Mouse (Mus musculus): Measurements from ENCODE around the gene Gk2. TPM values are rescaled to one million over a fixed set of nuclear protein-coding genes. Genes with fewer than 3 reads are reported as not detected.

Gk2 gene
- polyA plus RNA-seq, 1 experiment from 2014 or later = not detected

DNA sequence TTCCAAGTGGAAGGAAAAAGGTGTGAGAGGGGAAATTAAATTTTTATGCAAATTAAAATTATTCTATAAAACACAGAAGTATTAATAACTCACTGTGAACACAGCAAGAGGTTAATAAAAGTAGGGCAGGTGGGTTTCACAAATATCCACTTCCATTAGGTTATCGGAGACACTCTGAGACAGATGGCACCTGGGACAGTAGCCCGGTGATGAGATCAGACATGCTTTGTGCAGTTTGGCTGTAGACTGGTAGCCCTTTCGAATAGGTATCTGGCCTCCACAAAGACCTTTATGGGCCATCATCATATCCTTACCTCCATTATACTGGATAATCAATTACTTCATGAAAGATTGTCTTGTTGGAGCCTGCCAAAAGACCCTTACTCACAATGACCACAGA is 6.0 kb upstream of the Gk2 start:
- Histone ChIP-seq H3K4me1 (ENCODE audit: control insufficient read depth, insufficient read depth, low read length) (no peaks in the 10 kb centered on the region), H3K4me3 (ENCODE audit: low read depth, low read length) (no peak overlapping the region), H3K9ac (replicated peaks; ENCODE audit: low read depth, low read length) (no peak overlapping the region), H3K4me2 (replicated peaks; ENCODE audit: low read depth, low read length) (no peak overlapping the region), H3K27me3 (ENCODE audit: control insufficient read depth, insufficient read depth, low read length) (no peaks in the 10 kb centered on the region), H3K27ac (ENCODE audit: low read length) (no peak overlapping the region), H3K9me3 (ENCODE audit: control insufficient read depth, low read depth, low read length) (no peaks in the 10 kb centered on the region), H3K36me3 (ENCODE audit: control insufficient read depth, insufficient read depth, low read length) (no peaks in the 10 kb centered on the region)
- no peak for ATAC-seq (ENCODE audit: insufficient number of reproducible peaks, insufficient read depth, low FRiP score, low read depth)
- 88% methylated on average over 3 of the region's 3 CpGs for WGBS

GRCm38 (mm10) chr5:97451451-97451850 is 5.4 kb downstream of the Gk2 start:
- no peaks in the 10 kb centered on the region for H3K36me3 ChIP-seq (ENCODE audit: control insufficient read depth, insufficient read depth, low read length)
- no peak overlapping the region for H3K4me3 ChIP-seq (ENCODE audit: low read depth, low read length)
- no peaks in the 10 kb centered on the region for H3K9me3 ChIP-seq (ENCODE audit: control insufficient read depth, low read depth, low read length)
- 80% methylated on average over 4 of the region's 4 CpGs for WGBS
- no peaks in the 10 kb centered on the region for H3K4me1 ChIP-seq (ENCODE audit: control insufficient read depth, insufficient read depth, low read length)
- H3K27ac ChIP-seq (ENCODE audit: low read length) = no peak overlapping the region
- no peaks in the 10 kb centered on the region for H3K27me3 ChIP-seq (ENCODE audit: control insufficient read depth, insufficient read depth, low read length)
- no peak overlapping the region for H3K9ac ChIP-seq (replicated peaks; ENCODE audit: low read depth, low read length)
- no peak overlapping the region for H3K4me2 ChIP-seq (replicated peaks; ENCODE audit: low read depth, low read length)
- ATAC-seq (ENCODE audit: insufficient number of reproducible peaks, insufficient read depth, low FRiP score, low read depth) = no peak

- H3K4me2 ChIP-seq (replicated peaks; ENCODE audit: low read depth, low read length) = no peak overlapping the region
- H3K36me3 ChIP-seq (ENCODE audit: control insufficient read depth, insufficient read depth, low read length) = no peaks in the 10 kb centered on the region
- no peak overlapping the region for H3K27ac ChIP-seq (ENCODE audit: low read length)
- WGBS = 54% methylated on average over 1 of the region's 1 CpGs
- no peaks in the 10 kb centered on the region for H3K27me3 ChIP-seq (ENCODE audit: control insufficient read depth, insufficient read depth, low read length)
- no peaks in the 10 kb centered on the region for H3K9me3 ChIP-seq (ENCODE audit: control insufficient read depth, low read depth, low read length)
- H3K9ac ChIP-seq (replicated peaks; ENCODE audit: low read depth, low read length) = no peak overlapping the region
- ATAC-seq (ENCODE audit: insufficient number of reproducible peaks, insufficient read depth, low FRiP score, low read depth) = no peak
- no peaks in the 10 kb centered on the region for H3K4me1 ChIP-seq (ENCODE audit: control insufficient read depth, insufficient read depth, low read length)
- no peak overlapping the region for H3K4me3 ChIP-seq (ENCODE audit: low read depth, low read length)
Observed at GRCm38 (mm10) chr5:97444191-97444590, 12.6 kb downstream of the Gk2 start.

GRCm38 (mm10) chr5:97432512-97432911 is 24.3 kb downstream of the Gk2 start:
- Histone ChIP-seq H3K4me1 (ENCODE audit: control insufficient read depth, insufficient read depth, low read length) (no peaks in the 10 kb centered on the region), H3K4me3 (ENCODE audit: low read depth, low read length) (no peak overlapping the region)
- 96% methylated on average over 2 of the region's 2 CpGs for WGBS

GRCm38 (mm10) chr5:97429976-97430375 is 26.8 kb downstream of the Gk2 start:
- no peaks in the 10 kb centered on the region for H3K36me3 ChIP-seq (ENCODE audit: control insufficient read depth, insufficient read depth, low read length)
- no peaks in the 10 kb centered on the region for H3K27me3 ChIP-seq (ENCODE audit: control insufficient read depth, insufficient read depth, low read length)
- no peak overlapping the region for H3K4me3 ChIP-seq (ENCODE audit: low read depth, low read length)
- no peaks in the 10 kb centered on the region for H3K4me1 ChIP-seq (ENCODE audit: control insufficient read depth, insufficient read depth, low read length)
- WGBS = 74% methylated on average over 9 of the region's 9 CpGs
- no peak for ATAC-seq (ENCODE audit: insufficient number of reproducible peaks, insufficient read depth, low FRiP score, low read depth)
- H3K9ac ChIP-seq (replicated peaks; ENCODE audit: low read depth, low read length) = no peak overlapping the region
- H3K4me2 ChIP-seq (replicated peaks; ENCODE audit: low read depth, low read length) = no peak overlapping the region
- H3K9me3 ChIP-seq (ENCODE audit: control insufficient read depth, low read depth, low read length) = no peaks in the 10 kb centered on the region
- H3K27ac ChIP-seq (ENCODE audit: low read length) = no peak overlapping the region

More at GRCm38 (mm10) chr5:97432512-97432911, 24.3 kb downstream of the Gk2 start:
- Histone ChIP-seq H3K9ac (replicated peaks; ENCODE audit: low read depth, low read length) (no peak overlapping the region), H3K27me3 (ENCODE audit: control insufficient read depth, insufficient read depth, low read length) (no peaks in the 10 kb centered on the region), H3K4me2 (replicated peaks; ENCODE audit: low read depth, low read length) (no peak overlapping the region), H3K36me3 (ENCODE audit: control insufficient read depth, insufficient read depth, low read length) (no peaks in the 10 kb centered on the region), H3K9me3 (ENCODE audit: control insufficient read depth, low read depth, low read length) (no peaks in the 10 kb centered on the region), H3K27ac (ENCODE audit: low read length) (no peak overlapping the region)
- ATAC-seq (ENCODE audit: insufficient number of reproducible peaks, insufficient read depth, low FRiP score, low read depth) = no peak

DNA sequence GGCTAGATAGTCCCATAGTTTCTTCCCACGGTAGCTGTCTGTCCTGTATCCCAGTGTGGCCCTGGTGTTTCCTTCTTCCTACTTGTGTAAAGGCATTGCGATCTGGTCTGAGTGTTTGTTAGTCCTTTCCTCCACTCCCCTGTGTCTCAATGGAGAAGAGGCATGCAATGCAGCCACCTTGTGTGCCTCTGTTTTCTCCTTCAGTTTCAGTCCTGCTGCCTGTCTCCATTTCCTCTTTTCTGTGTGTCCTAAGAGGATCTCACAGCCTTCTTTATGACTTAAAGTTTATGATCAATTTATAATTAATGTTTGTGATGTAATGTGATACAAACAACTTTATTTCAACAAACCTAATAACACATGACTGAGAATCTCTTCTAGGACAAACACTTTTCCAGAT is 35.2 kb downstream of the Gk2 start:
- WGBS = 94% methylated on average over 2 of the region's 2 CpGs
- no peak for ATAC-seq (ENCODE audit: insufficient number of reproducible peaks, insufficient read depth, low FRiP score, low read depth)

GRCm38 (mm10) chr5:97417185-97417584 is 39.6 kb downstream of the Gk2 start:
- Histone ChIP-seq H3K4me2 (replicated peaks; ENCODE audit: low read depth, low read length) (no peak overlapping the region), H3K4me1 (ENCODE audit: control insufficient read depth, insufficient read depth, low read length) (no peaks in the 10 kb centered on the region), H3K36me3 (ENCODE audit: control insufficient read depth, insufficient read depth, low read length) (no peaks in the 10 kb centered on the region), H3K4me3 (ENCODE audit: low read depth, low read length) (no peak overlapping the region), H3K9me3 (ENCODE audit: control insufficient read depth, low read depth, low read length) (no peaks in the 10 kb centered on the region), H3K9ac (replicated peaks; ENCODE audit: low read depth, low read length) (no peak overlapping the region), H3K27ac (ENCODE audit: low read length) (no peak overlapping the region), H3K27me3 (ENCODE audit: control insufficient read depth, insufficient read depth, low read length) (no peaks in the 10 kb centered on the region)
- no peak for ATAC-seq (ENCODE audit: insufficient number of reproducible peaks, insufficient read depth, low FRiP score, low read depth)
- WGBS = 68% methylated on average over 2 of the region's 2 CpGs

More for the DNA sequence above, 35.2 kb downstream of the Gk2 start:
- Histone ChIP-seq H3K9me3 (ENCODE audit: control insufficient read depth, low read depth, low read length) (no peaks in the 10 kb centered on the region), H3K4me2 (replicated peaks; ENCODE audit: low read depth, low read length) (no peak overlapping the region), H3K36me3 (ENCODE audit: control insufficient read depth, insufficient read depth, low read length) (no peaks in the 10 kb centered on the region), H3K4me3 (ENCODE audit: low read depth, low read length) (no peak overlapping the region), H3K9ac (replicated peaks; ENCODE audit: low read depth, low read length) (no peak overlapping the region), H3K27ac (ENCODE audit: low read length) (no peak overlapping the region), H3K27me3 (ENCODE audit: control insufficient read depth, insufficient read depth, low read length) (no peaks in the 10 kb centered on the region), H3K4me1 (ENCODE audit: control insufficient read depth, insufficient read depth, low read length) (no peaks in the 10 kb centered on the region)

DNA sequence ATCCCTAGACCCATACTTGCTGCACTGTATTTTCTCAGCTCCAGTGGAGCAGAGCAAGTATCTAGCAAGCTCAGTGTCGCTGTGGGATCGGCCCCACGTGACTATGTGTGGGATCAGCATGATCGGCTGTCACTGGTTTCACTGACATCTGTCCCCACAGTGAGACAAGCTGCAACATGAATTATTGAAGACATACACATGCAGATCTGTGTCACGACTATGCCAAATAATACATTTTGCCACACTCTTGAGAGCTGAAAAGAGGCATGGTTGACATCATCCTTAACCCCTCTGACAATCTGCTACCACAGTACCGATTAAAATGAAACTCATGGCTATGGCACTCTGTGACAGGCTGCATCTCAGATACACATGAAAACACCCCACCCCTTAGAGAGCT is 41.0 kb downstream of the Gk2 start:
- Histone ChIP-seq H3K27me3 (ENCODE audit: control insufficient read depth, insufficient read depth, low read length) (no peaks in the 10 kb centered on the region), H3K27ac (ENCODE audit: low read length) (no peak overlapping the region), H3K4me1 (ENCODE audit: control insufficient read depth, insufficient read depth, low read length) (no peaks in the 10 kb centered on the region), H3K9me3 (ENCODE audit: control insufficient read depth, low read depth, low read length) (no peaks in the 10 kb centered on the region), H3K9ac (replicated peaks; ENCODE audit: low read depth, low read length) (no peak overlapping the region), H3K4me3 (ENCODE audit: low read depth, low read length) (no peak overlapping the region), H3K4me2 (replicated peaks; ENCODE audit: low read depth, low read length) (no peak overlapping the region), H3K36me3 (ENCODE audit: control insufficient read depth, insufficient read depth, low read length) (no peaks in the 10 kb centered on the region)
- ATAC-seq (ENCODE audit: insufficient number of reproducible peaks, insufficient read depth, low FRiP score, low read depth) = no peak
- WGBS = 82% methylated on average over 6 of the region's 6 CpGs

DNA sequence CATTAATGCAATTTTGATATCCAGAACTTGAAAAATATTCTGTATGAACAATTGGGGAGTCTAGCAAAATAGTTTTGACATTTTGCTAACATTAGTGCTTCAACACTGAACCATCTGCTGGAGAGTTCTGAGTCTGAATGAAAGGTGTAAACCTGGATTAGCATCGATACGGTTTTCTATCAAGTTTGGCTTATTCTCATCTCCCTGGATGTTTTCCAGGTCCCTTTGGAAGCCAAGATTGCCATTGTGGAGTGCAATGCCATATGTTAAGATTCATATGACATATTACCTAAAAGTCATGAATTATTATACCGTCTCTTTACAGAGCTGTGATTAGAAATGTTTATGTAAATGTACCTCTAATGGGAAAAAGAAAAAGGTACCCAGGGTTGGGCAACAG is 43.1 kb downstream of the Gk2 start:
- no peak overlapping the region for H3K27ac ChIP-seq (ENCODE audit: low read length)
- no peak overlapping the region for H3K4me3 ChIP-seq (ENCODE audit: low read depth, low read length)
- H3K4me2 ChIP-seq (replicated peaks; ENCODE audit: low read depth, low read length) = no peak overlapping the region
- no peaks in the 10 kb centered on the region for H3K9me3 ChIP-seq (ENCODE audit: control insufficient read depth, low read depth, low read length)
- ATAC-seq (ENCODE audit: insufficient number of reproducible peaks, insufficient read depth, low FRiP score, low read depth) = no peak
- H3K36me3 ChIP-seq (ENCODE audit: control insufficient read depth, insufficient read depth, low read length) = no peaks in the 10 kb centered on the region
- H3K4me1 ChIP-seq (ENCODE audit: control insufficient read depth, insufficient read depth, low read length) = no peaks in the 10 kb centered on the region
- no peaks in the 10 kb centered on the region for H3K27me3 ChIP-seq (ENCODE audit: control insufficient read depth, insufficient read depth, low read length)
- no peak overlapping the region for H3K9ac ChIP-seq (replicated peaks; ENCODE audit: low read depth, low read length)
- 59% methylated on average over 3 of the region's 3 CpGs for WGBS

Measured in stomach, embryonic 14.5 days (tissue).